Mouse (Mus musculus) thymus, adult 2 months (tissue): ENCODE results near the gene AW011738.

Experiments
- CTCF ChIP-seq: fragments of 200-500 bp; IDR thresholded peaks from 2 replicates; pipeline ENCODE4 v1.5.1; 2012; ENCODE audit warnings: mild to moderate bottlenecking, control low read depth, low read length, moderate library complexity, borderline replicate concordance; ENCODE audit not compliant: control insufficient read depth, poor library complexity, insufficient read depth; ENCODE audit errors: extremely low read depth
- POLR2A ChIP-seq: fragments of 200-500 bp; IDR thresholded peaks from 2 replicates; pipeline ENCODE4 v1.6.1; 2012; ENCODE audit warnings: mild to moderate bottlenecking, low read length, control low read depth, moderate library complexity; ENCODE audit not compliant: control insufficient read depth, poor library complexity, insufficient read depth; ENCODE audit errors: extremely low read depth

DNA sequence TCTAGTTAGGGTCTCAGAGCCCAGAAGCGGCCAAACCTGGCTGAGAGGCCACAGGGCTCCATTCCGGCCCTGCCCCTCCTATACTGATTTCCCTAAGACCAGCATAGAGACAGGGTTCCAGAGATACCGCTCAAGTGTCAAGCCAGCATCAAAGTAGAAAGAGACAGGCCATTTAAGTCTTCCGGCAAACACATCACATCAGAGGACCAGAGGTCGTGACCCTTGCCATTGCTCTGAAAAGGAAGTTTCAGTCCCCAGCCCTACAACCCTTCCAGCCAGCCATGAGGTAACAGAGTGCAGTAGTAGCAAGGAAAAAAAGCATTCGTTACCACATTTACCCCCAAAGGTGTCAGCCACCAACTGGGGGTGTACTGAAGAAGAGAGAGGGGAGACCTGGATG is 8.8 kb upstream of the AW011738 start:
- TF ChIP-seq CTCF: no peak
- TF ChIP-seq POLR2A: no peak
